Mouse (Mus musculus) CD8-positive naive resting alpha-beta T cell, adult 2 months (primary cell): ENCODE measurements around the gene Ccdc191.
A peak's percentile ranks its signal among the peaks of the same experiment; 100 is the strongest.

Source experiments
- DNase-seq, 2 experiments: peaks; one replicate each; pipeline ENCODE4 v3.0.0; 2022; ENCODE audit warnings: low read depth in 2 of 2, low spot score in 2 of 2

The Ccdc191 gene

DNA sequence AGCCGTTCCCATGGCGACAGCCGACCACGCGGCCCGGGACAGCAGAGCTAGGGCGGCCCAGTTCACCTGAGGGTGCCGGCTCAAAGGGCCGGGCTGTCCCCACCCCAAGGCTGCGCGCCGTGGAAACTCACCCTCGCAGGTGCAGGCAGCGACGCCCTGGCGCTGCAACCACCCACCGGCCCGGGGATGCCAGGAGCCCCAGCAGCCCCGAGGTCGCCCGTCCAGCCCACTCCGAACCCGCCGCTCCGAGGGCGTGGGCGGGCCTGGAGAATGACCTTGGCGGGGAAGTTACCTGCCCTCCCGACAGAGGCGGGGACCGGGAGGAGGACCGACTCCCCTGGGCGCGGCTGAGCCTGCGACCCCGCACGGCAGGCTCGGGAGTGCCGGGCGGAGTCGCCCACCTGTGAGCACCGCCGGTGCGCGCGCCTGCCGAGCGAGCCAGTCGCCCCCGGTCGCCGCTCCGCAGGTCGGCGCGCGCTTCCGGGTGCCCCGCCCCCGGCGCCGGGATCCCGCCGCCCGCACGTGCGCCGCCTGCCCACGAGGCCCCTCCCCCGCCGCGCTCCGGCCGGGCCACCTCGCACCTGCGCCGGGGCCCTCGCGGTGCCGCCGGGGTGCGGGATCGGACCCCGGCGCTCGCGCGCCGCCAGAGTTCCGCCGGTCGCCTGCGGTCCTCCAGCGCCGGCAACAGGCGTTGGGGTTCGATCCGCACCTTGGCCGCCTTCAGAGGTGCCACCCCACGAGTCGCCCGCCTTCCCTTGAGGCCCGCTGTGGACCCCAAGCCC is 89.9 kb downstream of the Ccdc191 start, which contains the start of gene Zdhhc23:
Gene Zdhhc23, minus strand, starts transcription at position 464 of the 782 bp plus-strand sequence.
- peak; percentile 5 to 26 for DNase-seq

DNA sequence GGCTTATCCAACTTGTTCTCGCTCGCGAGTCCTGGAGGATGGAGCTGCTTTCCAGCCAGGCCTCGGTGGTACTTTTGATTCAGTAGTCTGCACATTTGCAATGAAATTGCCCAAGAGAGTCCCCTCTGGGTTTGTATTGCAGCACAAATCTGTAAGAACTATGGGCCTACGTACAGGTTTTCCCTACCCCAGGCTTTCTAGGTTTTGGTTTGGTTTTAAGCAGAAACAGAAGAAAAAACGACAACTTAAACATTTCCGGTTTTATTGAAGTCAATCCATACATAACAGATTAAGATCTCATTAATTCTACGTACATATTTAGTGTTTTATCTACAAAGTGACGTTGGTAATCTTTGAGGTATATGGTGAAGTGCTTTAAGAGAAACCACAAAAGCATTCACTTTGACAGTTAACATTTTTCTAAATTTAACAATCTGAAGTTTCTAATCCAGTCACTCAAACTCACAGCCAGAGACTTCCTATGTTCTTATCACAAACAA is 90.6 kb downstream of the Ccdc191 start:
- DNase-seq, result peak in 1 of 2 experiments; percentile 22

DNA sequence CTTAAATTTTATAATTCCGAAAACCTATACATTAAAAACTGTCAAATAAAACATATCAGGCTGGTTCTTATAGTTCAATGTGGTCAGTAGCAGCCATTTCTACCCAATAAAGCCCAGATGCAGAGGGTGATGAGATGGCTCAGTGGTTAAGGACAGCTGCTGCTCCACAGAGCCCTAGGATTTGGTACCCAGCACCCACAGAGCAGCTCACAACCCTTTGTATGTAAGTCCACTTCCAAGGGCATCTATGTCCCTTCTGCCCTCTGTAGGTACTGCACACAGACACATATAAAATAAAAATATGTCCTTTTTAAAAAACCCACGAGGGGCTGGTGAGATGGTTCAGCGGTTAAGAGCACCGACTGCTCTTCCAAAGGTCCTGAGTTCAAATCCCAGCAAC is 96.7 kb downstream of the Ccdc191 start:
- no peak for DNase-seq

DNA sequence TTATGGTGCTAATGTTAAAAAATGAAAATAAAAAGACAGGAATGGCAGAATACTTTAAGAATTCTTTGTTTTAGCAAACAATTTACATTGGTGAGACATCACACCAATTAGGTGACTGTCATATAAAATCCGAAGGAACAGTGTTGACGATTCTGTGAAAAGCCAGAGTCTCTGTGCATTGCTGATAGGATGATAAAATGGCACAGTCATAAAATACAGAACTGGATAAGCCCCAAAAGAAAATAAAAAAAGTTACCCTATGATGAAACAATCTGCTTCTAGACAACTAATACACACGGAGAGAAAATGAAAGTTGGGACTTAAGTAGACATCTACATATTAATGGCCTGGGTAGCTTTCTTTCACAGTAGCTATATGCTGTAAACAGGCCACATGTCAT is 105.0 kb downstream of the Ccdc191 start:
- DNase-seq, result no peak

DNA sequence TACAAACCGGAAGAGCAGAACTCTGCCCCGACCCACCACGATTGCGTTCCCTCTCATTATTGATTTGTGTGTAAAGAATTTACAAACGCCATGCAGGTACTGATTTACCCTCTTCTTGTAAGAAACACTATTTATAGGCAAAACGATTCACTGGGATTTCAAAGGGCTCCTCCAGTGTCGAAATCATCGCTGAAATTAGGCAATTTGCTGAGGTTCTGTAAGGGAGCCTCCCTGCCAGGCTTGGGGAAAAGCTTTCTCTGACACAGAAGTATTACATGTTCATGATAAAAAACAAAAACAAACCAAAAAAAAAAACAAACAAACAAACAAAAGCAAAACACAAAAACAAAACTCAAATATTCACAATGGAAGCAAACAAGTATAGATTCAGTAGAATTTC is 109.5 kb downstream of the Ccdc191 start:
- DNase-seq, result no peak

DNA sequence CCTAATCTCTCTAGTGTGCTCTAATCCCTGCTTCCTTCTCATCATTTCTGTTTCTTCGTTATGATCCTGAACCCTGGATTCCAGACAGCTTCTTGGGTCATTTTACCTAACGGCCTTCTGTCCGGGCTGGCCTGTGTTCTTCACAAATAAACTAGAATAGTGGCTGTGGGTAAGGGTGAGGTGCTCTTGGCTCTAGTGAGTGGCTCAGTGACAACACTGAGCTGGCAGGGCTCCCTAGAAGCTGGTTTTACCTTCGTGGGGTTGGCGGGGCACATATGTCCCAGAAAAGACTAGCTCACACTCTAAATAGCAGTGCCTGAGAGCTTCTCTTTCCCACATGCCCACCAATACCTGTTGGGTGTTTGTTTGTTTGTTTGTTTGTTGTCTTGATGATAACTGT is 109.9 kb downstream of the Ccdc191 start:
- no peak for DNase-seq

DNA sequence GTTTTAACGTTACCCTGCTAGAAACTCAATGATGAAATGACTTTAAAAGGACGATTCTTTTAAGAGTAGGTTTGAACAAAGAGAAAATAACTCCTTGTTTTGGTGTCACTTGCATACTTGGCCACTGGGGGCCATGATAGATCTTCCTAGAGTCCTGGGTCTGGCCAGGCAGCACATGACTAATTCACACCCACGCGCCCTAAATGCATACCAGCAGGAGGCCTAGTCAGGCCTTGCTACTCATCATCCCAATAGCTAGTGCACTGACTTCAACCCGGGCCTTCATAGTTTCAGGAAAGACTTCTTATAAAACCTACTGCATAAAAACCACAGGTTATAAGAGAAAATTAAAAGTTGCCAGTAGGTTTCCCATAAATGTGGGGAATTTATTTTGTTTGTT is 112.5 kb downstream of the Ccdc191 start:
- no peak for DNase-seq

DNA sequence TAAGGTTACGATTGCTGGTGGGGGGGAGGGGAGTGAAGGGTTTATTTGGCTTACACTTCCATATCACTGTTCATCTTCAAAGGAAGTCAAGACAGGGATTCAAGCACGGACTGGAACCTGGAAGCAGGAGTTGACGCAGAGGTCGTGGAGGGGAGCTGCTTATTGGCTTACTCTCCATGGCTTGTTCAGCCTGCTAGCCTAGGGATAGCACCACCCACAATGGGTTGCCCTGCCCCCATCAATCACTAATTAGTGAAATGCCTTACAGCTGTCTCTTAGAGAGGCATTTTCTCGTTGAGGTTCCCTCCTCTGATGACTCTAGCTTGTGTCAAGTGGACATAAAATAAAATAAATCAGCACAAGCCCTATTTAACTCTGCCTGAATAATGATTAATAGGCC is 121.4 kb downstream of the Ccdc191 start:
- no peak for DNase-seq
